Mouse (Mus musculus) spleen, adult 2 months (tissue): ENCODE measurements at regions not wholly inside any gene's neighbourhood (a gene's known extent, or its start where the extent isn't known, plus 50 kb on each side); places are given as distances from the start of the nearest gene placed in this dataset.

ENCODE experiments used
- CTCF ChIP-seq: fragments of 200-500 bp; IDR thresholded peaks from 2 replicates; pipeline ENCODE4 v1.5.1; 2011; ENCODE audit warnings: mild to moderate bottlenecking, inconsistent platforms; ENCODE audit not compliant: insufficient read depth, insufficient read length, insufficient replicate concordance; ENCODE audit errors: extremely low read depth
- POLR2A ChIP-seq: fragments of 200-500 bp; IDR thresholded peaks from 2 replicates; pipeline ENCODE4 v1.6.1; 2011; ENCODE audit warnings: low read depth, low read length, inconsistent platforms

DNA sequence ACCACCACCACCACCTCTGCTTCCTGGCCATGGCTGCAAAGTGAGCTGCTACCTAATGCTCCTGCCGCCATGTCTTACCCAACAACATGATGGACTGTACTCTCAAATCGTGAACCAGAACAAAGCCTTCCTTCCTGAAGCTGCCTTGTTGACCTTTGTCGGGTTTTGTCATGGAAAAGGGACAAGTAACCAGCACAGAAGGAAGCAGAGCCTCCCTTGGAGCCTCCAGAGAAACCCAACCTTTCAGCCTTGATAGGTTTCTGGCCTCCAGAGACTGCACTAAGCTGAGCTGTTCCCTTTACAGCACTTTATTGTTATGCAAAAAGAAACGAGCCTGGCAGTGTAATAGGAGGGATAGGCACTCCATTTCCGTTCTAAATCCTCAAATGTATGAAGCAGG is 259.8 kb downstream of the Rybp start:
- TF ChIP-seq POLR2A (no peak), CTCF (no peak)
